Mouse (Mus musculus): ENCODE results near the gene Rnf135.

DNA sequence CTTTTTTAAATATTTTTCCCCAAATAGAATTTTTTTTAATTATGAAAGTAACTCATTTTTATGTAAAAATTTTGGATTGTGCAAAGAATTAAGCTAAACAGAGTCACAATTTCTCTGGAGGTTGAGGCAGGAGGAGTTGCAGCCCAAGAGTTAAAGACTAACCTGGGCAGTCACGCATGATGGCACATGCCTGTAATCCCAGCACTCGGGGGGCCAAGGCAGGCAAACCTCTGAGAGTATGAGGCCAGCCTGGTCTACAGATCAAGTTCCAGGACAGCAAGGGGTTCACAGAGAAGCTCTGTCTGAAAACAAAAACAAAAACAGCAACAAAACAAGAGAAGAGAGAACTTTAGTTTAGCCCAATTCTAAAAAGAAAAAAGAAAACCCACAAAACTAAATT lies 19.4 kb upstream of the Rnf135 start:
- no peak for TF ChIP-seq CTCF (IDR thresholded peaks at IDR 0.05; ENCODE audit: extremely low read depth, insufficient read depth, insufficient read length, insufficient replicate concordance)
- no peak for TF ChIP-seq POLR2A (IDR thresholded peaks at IDR 0.05; ENCODE audit: low read depth, low read length)

Measured in spleen, adult 2 months (tissue).